Mouse (Mus musculus) retina, postnatal 1 day (tissue): ENCODE results near the gene Gm1604a.
A peak's percentile ranks its signal among the peaks of the same experiment; 100 is the strongest.
"Not testable (repeated sequence)": the region's sequence is repeated elsewhere in the genome, so short reads cannot be mapped to it uniquely, and the experiment has no call there.

Experiments used
- DNase-seq: peaks from one replicate; pipeline ENCODE4 v3.0.0-alpha.2; 2012

The Gm1604a gene

GRCm38 (mm10) chr17:7069561-7070240 lies 44.3 kb downstream of the Gm1604a start:
- DNase-seq: not testable (repeated sequence)

DNA sequence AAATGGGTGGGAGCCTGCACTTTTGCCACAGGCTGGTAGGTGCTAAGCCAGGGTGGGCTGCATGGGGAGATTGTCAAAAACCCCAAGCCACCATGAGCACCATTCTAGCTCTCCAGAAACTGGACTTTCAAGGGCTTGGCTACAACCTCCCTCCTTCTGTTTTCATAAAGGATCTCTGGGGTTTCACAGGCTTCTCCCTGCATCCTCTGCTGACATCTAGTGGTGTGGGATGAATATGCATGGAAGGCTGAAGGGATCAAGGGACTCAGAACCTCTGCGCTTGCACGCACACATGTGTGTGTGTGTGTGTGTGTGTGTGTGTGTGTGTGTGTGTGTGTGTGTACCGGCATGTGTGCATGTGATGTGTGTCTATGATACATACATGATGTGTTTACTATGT lies 49.1 kb downstream of the Gm1604a start:
- DNase-seq: peak; percentile 38

DNA sequence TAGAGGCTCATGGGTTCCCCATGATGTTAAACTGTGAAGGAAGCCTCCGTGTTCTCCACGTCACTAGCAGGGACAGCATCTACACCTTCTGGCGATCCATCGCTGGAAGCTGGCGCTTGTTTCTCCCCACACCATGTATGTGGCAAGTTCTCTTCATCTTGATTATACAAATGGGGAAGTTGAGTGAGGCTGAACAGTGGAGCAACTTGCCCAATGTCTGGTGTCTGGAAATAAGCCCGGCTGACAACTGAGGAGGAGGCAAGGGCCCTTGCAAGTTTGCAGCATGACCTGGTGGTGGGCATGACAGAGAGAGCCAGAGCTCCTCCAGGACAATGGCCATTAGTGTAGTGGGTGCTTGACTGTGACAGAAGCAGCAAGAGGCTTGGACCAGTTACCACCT lies 50.2 kb downstream of the Gm1604a start:
- DNase-seq: not testable (repeated sequence)

- not testable (repeated sequence) for DNase-seq
These were observed 54.2 kb downstream of the Gm1604a start for GRCm38 (mm10) chr17:7079558-7079957.

DNA sequence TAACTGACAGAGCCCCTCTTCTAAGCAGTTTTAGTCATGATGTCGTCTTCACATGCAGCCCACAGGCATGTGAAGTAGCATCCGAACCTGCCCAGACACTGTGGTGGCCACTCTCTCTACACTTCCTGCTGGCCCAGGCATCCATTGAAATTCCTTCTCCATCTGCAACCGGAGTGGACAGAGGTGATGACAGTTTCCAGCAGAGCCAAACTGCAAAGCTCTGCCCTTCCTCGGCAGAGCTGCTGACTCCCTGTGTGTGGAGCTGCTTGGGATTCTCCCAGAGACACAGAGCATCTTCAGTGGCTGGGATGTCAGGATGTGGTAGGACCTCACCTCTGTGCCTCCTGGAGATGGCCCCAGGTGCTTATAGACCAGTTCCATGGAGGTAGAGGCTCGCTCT lies 59.2 kb downstream of the Gm1604a start:
- DNase-seq: not testable (repeated sequence)

DNA sequence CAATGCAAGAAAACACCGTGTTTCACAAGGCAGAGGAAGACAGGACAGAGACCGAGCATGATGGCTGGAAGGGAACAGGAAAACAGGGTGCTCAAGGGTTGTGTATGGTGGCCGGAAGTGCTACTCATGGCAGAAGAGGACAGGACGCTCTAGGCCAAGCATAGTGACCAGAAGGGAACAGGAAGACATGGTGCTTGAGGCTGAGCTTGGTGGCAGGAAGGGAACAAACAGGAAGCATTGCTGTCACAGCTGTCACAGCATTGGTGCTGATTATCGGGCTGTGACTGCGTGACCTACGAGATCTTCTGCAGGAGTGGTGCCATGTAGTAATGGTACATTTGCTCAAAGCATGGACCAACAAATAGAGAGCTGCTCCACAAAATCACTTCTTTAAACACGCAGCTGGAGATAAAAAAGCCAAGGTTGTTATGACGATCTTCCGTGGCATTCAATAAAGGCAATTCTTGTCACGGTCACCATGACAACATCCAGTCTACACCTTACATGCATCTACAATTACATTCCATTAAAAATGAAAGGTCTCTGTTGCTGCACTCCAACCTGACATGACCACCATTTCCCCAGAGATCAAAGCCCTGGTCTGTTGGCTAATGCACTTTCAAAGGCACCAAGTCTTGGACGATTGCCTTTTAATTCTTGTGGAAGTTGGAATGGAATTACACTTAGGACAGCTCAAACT lies 60.3 kb downstream of the Gm1604a start:
- not testable (repeated sequence) for DNase-seq

- DNase-seq: not testable (repeated sequence)
These were observed 61.5 kb downstream of the Gm1604a start for GRCm38 (mm10) chr17:7086836-7087235.

DNA sequence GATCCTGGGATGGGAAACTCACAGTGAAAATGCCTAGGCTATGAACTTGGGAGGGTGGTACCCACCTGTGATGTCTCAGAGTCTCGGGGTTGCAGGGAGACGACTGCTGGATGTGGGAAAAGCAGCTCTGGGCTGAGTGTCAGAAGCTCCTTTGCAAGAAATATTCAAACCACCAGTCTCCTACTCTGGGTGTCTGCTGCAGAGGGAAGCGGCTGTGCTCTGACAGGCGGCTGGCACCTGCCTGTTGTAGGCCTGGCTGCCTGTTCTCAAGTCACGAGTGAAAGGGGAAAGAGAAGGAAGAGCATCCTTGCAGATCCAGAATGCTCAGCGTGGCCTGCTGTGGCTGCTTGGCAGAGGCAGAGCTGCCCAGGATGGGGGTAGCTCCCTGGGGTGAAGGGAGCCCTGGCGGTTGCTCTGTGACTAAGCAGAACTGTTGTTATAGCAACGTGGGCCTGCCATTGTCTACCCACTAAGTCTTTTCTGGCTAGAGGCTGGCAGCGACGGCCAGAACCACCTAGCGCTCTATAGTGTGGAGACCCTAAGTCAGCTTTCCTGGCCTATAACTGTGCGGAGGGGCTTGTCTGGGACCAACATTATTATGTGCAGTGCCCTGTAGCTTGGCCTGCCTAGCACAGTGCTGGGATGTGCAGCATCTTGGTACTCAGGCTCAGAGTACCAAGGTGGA lies 72.6 kb downstream of the Gm1604a start:
- not testable (repeated sequence) for DNase-seq

DNA sequence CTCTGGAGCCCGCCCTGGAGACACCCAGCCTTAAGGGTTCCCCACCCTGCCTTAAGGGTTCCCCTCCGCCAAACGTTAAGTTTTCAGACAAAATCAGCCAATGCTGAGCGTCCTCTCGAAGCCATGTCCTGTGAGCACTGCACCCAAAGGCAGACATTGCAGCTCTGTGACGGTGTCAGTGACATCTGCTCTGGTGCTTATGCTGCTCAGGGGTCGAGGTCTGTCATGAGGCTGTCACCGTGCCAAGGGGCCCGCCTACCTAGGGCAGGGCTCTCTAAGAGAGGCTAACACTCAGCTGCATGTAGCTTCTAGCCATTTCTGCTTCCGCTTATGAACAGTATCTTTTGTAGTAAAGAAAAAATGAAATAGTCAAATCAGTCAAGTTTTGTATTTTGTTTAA lies 73.7 kb downstream of the Gm1604a start:
- not testable (repeated sequence) for DNase-seq

DNA sequence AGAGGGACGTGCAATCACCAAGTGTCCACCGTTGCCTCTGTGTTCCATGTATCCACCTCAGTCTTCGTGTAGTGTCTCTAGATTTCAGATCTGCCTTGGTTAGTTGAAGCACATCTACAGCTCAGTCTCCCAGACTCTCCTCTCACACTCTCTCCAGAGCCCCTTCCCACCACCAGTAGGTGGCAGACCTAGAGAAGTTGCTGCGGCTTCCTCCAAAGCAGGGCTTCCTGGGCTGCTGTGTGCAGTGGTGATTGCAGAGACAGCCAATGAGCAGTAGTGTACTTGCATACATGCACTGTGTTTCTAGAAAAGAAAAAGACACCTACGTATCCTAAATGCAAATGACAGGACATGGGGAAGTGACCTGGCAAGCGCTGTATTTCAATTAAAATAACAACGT lies 77.6 kb downstream of the Gm1604a start:
- DNase-seq: not testable (repeated sequence)

GRCm38 (mm10) chr17:7111658-7112057 lies 86.3 kb downstream of the Gm1604a start:
- DNase-seq: not testable (repeated sequence)

- not testable (repeated sequence) for DNase-seq
These were observed 90.9 kb downstream of the Gm1604a start for GRCm38 (mm10) chr17:7116265-7116664.

DNA sequence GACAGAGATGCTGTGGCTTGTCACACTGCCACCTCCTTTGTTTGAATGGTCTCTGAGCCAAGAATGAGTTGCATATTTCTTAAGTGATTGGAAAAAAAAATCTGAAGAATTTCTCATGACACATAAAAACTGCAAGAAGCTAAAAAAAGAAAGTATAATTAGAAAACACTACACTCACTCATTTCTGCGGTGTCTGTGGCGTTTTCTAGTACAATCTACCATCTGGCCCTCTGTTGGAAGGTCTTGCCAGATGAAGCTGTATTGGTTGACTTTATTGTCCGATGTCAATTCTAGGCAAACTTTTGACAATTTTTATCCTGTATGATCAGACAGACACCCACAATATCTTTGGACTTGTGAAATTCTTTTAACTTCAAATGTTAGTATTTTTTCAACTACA lies 95.5 kb downstream of the Gm1604a start:
- DNase-seq: not testable (repeated sequence)

DNA sequence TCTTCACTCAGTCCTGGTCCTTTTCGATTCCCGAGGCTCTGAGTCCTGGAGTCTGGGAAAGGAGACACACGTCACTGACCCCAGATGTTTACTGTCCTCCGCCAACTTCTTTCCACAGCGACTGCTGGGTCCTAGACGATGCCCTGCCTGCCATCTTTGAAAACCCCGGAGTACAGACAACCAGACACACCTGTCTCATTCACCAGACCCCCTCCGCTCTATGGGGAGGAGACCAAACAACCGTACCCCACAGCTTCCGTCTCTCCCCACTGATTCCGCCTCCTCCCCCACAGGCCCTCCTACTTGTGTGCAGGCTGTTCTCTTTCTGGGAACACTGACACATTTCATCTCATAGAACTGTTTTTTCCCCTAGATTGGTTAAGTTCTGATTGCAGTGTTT lies 97.2 kb downstream of the Gm1604a start:
- DNase-seq: not testable (repeated sequence)

GRCm38 (mm10) chr17:7126475-7126874 lies 101.1 kb downstream of the Gm1604a start:
- not testable (repeated sequence) for DNase-seq

- DNase-seq: not testable (repeated sequence)
These were observed 108.6 kb downstream of the Gm1604a start for GRCm38 (mm10) chr17:7134002-7134401.

DNA sequence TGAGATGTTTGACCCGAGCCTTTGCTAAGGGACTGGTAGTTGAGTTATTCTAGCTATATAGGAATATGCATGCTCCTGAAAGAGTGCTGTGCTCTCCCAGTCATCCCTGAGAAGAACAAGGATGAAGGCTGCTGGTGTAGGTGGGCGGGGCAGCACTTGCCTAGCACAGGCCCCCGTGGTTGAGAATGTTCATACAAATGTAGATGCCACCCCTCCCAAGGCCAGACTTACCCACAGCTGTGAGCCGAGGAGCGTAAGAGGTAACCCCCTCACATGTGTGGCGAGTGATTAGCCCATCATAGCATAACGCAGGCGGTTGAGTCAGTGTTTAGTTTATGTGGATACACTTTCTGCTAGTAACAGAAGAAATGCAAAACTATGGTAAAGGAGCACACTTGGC lies 109.9 kb downstream of the Gm1604a start:
- not testable (repeated sequence) for DNase-seq
